Mouse (Mus musculus): ENCODE results near the gene Scand1.

GRCm38 (mm10) chr2:156348812-156349211 is 36.3 kb upstream of the Scand1 start:
- TF ChIP-seq CTCF (conservative IDR thresholded peaks at IDR 0.05; ENCODE audit: low read length), result no peak
- no peak for TF ChIP-seq NANOG (IDR thresholded peaks at IDR 0.05; ENCODE audit: borderline replicate concordance, low read length)
- TF ChIP-seq POU5F1 (IDR thresholded peaks at IDR 0.05; ENCODE audit: borderline replicate concordance, low read length), result no peak
